Mouse (Mus musculus) heart, embryonic 11.5 days (tissue): Measurements from ENCODE around the gene Kcnk3. TPM values are rescaled to one million over a fixed set of nuclear protein-coding genes. Genes with fewer than 3 reads are reported as not detected.

Source experiments
- ATAC-seq: fragments of 200-750 bp; cut with Nextera tagmentation; replicated peaks from 2 replicates; pipeline ENCODE4 v1.8.0; 2017; ENCODE audit warnings: moderate library complexity; ENCODE audit not compliant: insufficient number of reproducible peaks, low FRiP score, low TSS enrichment
- H3K27ac ChIP-seq: fragments of 300-500 bp; sonication (generic); 2 replicates; pipeline ENCODE4 v1.5.1; 2014; ENCODE audit warnings: mild to moderate bottlenecking, low read depth, low read length
- H3K27me3 ChIP-seq: fragments of 300-500 bp; sonication (generic); 2 replicates; pipeline ENCODE4 v1.6.1; 2014; ENCODE audit warnings: mild to moderate bottlenecking, low read length, mixed read lengths; ENCODE audit not compliant: control insufficient read depth, insufficient read depth
- H3K36me3 ChIP-seq: fragments of 300-500 bp; sonication (generic); 2 replicates; pipeline ENCODE4 v1.6.1; 2014; ENCODE audit warnings: mild to moderate bottlenecking, low read length, moderate library complexity, mixed read lengths; ENCODE audit not compliant: control insufficient read depth, insufficient read depth
- H3K4me1 ChIP-seq: fragments of 300-500 bp; sonication (generic); 2 replicates; pipeline ENCODE4 v1.6.1; 2014; ENCODE audit warnings: low read length; ENCODE audit not compliant: control insufficient read depth, insufficient read depth
- H3K4me2 ChIP-seq: fragments of 300-500 bp; sonication (generic); 2 replicates; pipeline ENCODE4 v1.6.1; 2014; ENCODE audit warnings: mild to moderate bottlenecking, moderate library complexity
- H3K4me3 ChIP-seq: fragments of 300-500 bp; sonication (generic); 2 replicates; pipeline ENCODE4 v1.5.1; 2014; ENCODE audit warnings: low read depth, low read length
- H3K9ac ChIP-seq: fragments of 300-500 bp; sonication (generic); 2 replicates; pipeline ENCODE4 v1.6.1; 2014; ENCODE audit warnings: mild to moderate bottlenecking, low read depth, low read length, moderate library complexity
- H3K9me3 ChIP-seq: fragments of 300-500 bp; sonication (generic); replicated peaks from 2 replicates; pipeline ENCODE4 v1.6.1; 2016; ENCODE audit warnings: low read length; ENCODE audit not compliant: control insufficient read depth
- WGBS: fragments of 180-500 bp; shearing (Covaris S2); extraction: QIAGEN DNeasy Blood & Tissue Kit; methylation state at CpG from one replicate; pipeline ENCODE4 v1.1.7; 2014; ENCODE audit not compliant: insufficient replicate concordance; 5-methylcytosine and 5-hydroxymethylcytosine counted together
- polyA plus RNA-seq: library from polyadenylated mRNA; unstranded; fragments of >200 nt; fragmentation: Nextera tagmentation; extraction: Ambion mirVana; gene quantifications from 2 replicates; pipeline ENCODE4 v1.2.1, GENCODE M21; 2014

Gene Kcnk3
- polyA plus RNA-seq, 1 experiment from 2014 or later = 37.8 TPM

GRCm38 (mm10) chr5:30643477-30644179 is 55.7 kb downstream of the Kcnk3 start:
- 38% methylated on average over 5 of the region's 5 CpGs for WGBS
- no peak for ATAC-seq

GRCm38 (mm10) chr5:30646036-30646435 is 58.1 kb downstream of the Kcnk3 start:
- no peaks in the 10 kb centered on the region for H3K27me3 ChIP-seq
- 66% methylated on average over 2 of the region's 2 CpGs for WGBS
- no peak overlapping the region for H3K4me2 ChIP-seq
- no peak overlapping the region for H3K4me3 ChIP-seq
- H3K36me3 ChIP-seq = no peaks in the 10 kb centered on the region
- peaks cover 17% of the 10 kb centered on the region for H3K4me1 ChIP-seq
- no peaks in the 10 kb centered on the region for H3K9me3 ChIP-seq
- no peak overlapping the region for H3K27ac ChIP-seq
- no peak for ATAC-seq
- no peak overlapping the region for H3K9ac ChIP-seq

More at GRCm38 (mm10) chr5:30643477-30644179, 55.7 kb downstream of the Kcnk3 start:
- no peak overlapping the region for H3K4me3 ChIP-seq
- H3K27ac ChIP-seq = no peak overlapping the region
- no peaks in the 10 kb centered on the region for H3K9me3 ChIP-seq
- H3K4me2 ChIP-seq = no peak overlapping the region
- peaks cover 15% of the 10 kb centered on the region for H3K4me1 ChIP-seq
- no peaks in the 10 kb centered on the region for H3K27me3 ChIP-seq
- no peaks in the 10 kb centered on the region for H3K36me3 ChIP-seq
- no peak overlapping the region for H3K9ac ChIP-seq

DNA sequence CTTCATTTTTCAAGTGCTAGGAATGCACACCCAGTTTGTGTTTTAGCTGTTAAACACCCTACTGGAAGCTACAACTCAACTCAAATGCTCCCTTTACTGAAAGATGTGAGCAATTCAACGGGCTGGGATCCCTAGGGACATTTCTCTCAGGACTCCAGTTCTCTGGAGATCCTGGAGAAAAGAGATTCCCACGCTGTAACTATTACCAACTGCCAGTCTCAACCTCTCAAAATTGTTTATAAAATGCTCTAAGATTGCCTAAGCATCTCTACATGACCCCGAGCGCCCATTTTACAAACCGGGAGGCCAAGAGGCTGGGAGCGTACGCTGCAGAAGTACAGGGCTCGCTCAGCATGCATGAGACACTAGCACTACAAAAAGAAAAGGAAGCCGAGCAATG is 59.4 kb downstream of the Kcnk3 start:
- peak overlapping the region; percentile 79 for H3K4me2 ChIP-seq
- H3K4me1 ChIP-seq = peaks cover 17% of the 10 kb centered on the region
- WGBS = 19% methylated on average over 9 of the region's 9 CpGs
- peak overlapping the region; percentile 86 for H3K4me3 ChIP-seq
- peak overlapping the region; percentile 23; the same call in 1 of the 2 replicates for H3K27ac ChIP-seq
- no peaks in the 10 kb centered on the region for H3K27me3 ChIP-seq
- ATAC-seq = no peak
- H3K9ac ChIP-seq = peak overlapping the region; percentile 83
- H3K9me3 ChIP-seq = no peaks in the 10 kb centered on the region
- H3K36me3 ChIP-seq = no peaks in the 10 kb centered on the region

DNA sequence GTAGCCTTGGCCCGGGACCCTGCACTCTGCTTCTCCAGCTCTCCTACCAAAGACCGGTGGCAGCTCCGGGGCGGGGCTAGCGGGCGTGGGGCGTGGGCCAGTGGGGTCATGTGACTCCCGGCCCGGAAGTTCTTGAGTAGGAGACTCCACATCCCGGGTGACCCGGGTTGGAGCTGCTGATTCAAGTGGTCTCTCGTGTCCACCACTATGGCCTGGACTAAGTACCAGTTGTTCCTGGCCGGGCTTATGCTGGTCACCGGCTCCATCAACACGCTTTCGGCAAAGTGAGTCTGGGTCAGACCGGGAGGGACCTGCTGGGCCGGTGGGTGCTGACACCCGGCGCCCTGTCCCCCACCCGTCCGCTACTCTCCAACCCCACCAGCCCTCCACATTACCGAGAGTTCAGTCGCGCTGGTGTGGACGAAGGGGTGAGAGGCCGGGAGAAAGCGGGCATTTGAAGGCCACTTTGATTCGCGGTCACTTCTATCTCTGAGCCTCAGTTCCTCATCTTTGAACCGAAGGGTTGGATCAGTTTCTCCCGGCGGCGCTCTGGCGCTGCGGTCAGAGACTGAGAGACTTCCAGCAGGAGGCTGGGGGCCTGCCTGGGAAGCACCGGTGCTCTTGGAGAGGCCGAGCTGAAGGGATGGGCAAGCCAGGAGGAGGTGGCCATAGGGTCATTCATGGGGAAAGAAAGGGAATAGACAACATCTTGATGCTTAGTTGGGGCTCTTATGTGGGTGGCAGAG is 60.0 kb downstream of the Kcnk3 start, which contains the start of gene Slc35f6:
Slc35f6 (plus strand) TSS at position 119 of the 746 bp plus-strand sequence.
- H3K4me3 ChIP-seq = peak within 1 kb of the TSS; percentile 86
- peak within 1 kb of the TSS; percentile 79 for H3K4me2 ChIP-seq
- no peaks in the 10 kb centered on the region for H3K9me3 ChIP-seq
- WGBS = 1% methylated on average over 38 of the region's 38 CpGs
- peak; percentile 84 for ATAC-seq
- H3K27me3 ChIP-seq = no peaks in the 10 kb centered on the region
- H3K36me3 ChIP-seq = no peaks in the 10 kb centered on the region
- H3K4me1 ChIP-seq = peaks cover 17% of the 10 kb centered on the region
- peak within 1 kb of the TSS; percentile 23 for H3K27ac ChIP-seq
- peak within 1 kb of the TSS; percentile 83 for H3K9ac ChIP-seq

DNA sequence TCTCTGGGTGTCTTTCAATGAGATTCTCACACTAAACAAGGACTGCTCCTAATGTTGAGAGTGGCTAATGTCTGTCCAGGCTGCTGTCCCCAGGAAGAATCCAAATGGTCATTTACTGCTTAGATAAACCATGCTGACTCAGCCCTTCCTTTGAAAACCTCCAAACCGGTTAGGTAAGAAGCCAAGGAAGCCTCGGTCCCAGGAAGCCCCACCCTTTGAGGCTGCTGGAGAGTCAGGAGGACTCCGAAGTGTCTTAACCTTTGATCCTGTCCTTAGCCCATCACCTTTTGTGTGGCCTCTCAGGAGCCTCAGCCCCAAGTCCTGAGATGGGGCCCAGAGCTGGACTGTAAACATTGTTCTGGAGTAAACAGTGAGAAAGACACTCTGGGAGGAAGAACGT is 61.6 kb downstream of the Kcnk3 start:
- no peak overlapping the region for H3K27ac ChIP-seq
- WGBS = 70% methylated on average over 4 of the region's 4 CpGs

DNA sequence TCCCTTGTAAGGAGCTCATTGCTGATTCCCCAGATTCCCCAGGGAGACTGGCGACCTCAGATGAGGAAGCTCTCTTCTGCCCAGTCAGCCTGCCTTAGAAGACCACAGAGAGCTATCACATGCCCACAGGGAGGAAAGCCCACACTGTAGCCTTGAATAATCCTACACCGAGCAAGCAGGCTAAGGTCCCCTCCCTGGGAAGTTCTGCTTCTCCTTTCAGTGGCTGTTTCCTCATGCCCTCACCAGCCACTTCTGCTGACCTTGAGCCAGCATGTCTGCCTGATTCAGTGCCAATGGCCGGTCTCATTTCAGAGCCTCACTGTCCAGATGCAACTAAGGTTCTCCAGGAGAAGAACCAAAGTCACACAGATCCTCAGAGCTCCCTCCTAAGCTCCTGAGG is 62.8 kb downstream of the Kcnk3 start:
- WGBS = 71% methylated on average over 3 of the region's 3 CpGs
- no peak overlapping the region for H3K4me2 ChIP-seq
- ATAC-seq = no peak
- peaks cover 7% of the 10 kb centered on the region; the same call in 1 of the 2 replicates for H3K4me1 ChIP-seq
- no peak overlapping the region for H3K9ac ChIP-seq
- no peak overlapping the region for H3K27ac ChIP-seq
- no peaks in the 10 kb centered on the region for H3K27me3 ChIP-seq
- no peaks in the 10 kb centered on the region; the same call in 1 of the 2 replicates for H3K36me3 ChIP-seq
- H3K4me3 ChIP-seq = no peak overlapping the region
- no peaks in the 10 kb centered on the region for H3K9me3 ChIP-seq

More for the DNA sequence above, 61.6 kb downstream of the Kcnk3 start:
- Histone ChIP-seq H3K27me3 (no peaks in the 10 kb centered on the region), H3K36me3 (no peaks in the 10 kb centered on the region), H3K4me1 (peaks cover 5% of the 10 kb centered on the region; the same call in 1 of the 2 replicates), H3K4me3 (no peak overlapping the region), H3K4me2 (no peak overlapping the region), H3K9ac (no peak overlapping the region), H3K9me3 (no peaks in the 10 kb centered on the region)
- ATAC-seq = no peak

GRCm38 (mm10) chr5:30651554-30651953 is 63.6 kb downstream of the Kcnk3 start:
- WGBS = 80% methylated on average over 3 of the region's 3 CpGs
- no peak for ATAC-seq
- H3K9ac ChIP-seq = no peak overlapping the region

GRCm38 (mm10) chr5:30653246-30653645 is 65.3 kb downstream of the Kcnk3 start:
- H3K4me1 ChIP-seq = peaks cover 7% of the 10 kb centered on the region; the same call in 1 of the 2 replicates
- no peak overlapping the region for H3K9ac ChIP-seq
- no peaks in the 10 kb centered on the region for H3K9me3 ChIP-seq
- 85% methylated on average over 6 of the region's 6 CpGs for WGBS
- no peak overlapping the region for H3K4me2 ChIP-seq
- H3K27ac ChIP-seq = no peak overlapping the region
- no peak for ATAC-seq
- no peaks in the 10 kb centered on the region for H3K27me3 ChIP-seq
- H3K36me3 ChIP-seq = peaks cover 6% of the 10 kb centered on the region
- H3K4me3 ChIP-seq = no peak overlapping the region

More at GRCm38 (mm10) chr5:30651554-30651953, 63.6 kb downstream of the Kcnk3 start:
- Histone ChIP-seq H3K9me3 (no peaks in the 10 kb centered on the region), H3K36me3 (no peaks in the 10 kb centered on the region; the same call in none of the 2 replicates), H3K27ac (no peak overlapping the region), H3K4me2 (no peak overlapping the region), H3K4me3 (no peak overlapping the region), H3K27me3 (no peaks in the 10 kb centered on the region), H3K4me1 (peaks cover 7% of the 10 kb centered on the region; the same call in 1 of the 2 replicates)
